Mouse (Mus musculus): ENCODE measurements around the gene Itga9.
"Not testable (repeated sequence)": the region's sequence is repeated elsewhere in the genome, so short reads cannot be mapped to it uniquely, and the experiment has no call there.

Itga9 gene

GRCm38 (mm10) chr9:118606148-118606816, at the start of gene Itga9:
Gene Itga9 (plus strand): TSS chr9:118606690.
- peak; percentile 85 for DNase-seq (ENCODE audit: low spot score)

- peak; percentile 4 for DNase-seq (ENCODE audit: low spot score)
Measured at GRCm38 (mm10) chr9:118556951-118557780, 49.3 kb upstream of the Itga9 start.

- DNase-seq (ENCODE audit: low spot score): no peak
Measured at GRCm38 (mm10) chr9:118563356-118563755, 43.1 kb upstream of the Itga9 start.

- no peak for DNase-seq (ENCODE audit: low spot score)
Measured at GRCm38 (mm10) chr9:118563866-118564265, 42.6 kb upstream of the Itga9 start.

GRCm38 (mm10) chr9:118564696-118565095, 41.8 kb upstream of the Itga9 start:
- DNase-seq (ENCODE audit: low spot score): no peak

GRCm38 (mm10) chr9:118569328-118569727, 37.2 kb upstream of the Itga9 start:
- no peak for DNase-seq (ENCODE audit: low spot score)

GRCm38 (mm10) chr9:118570865-118571264, 35.6 kb upstream of the Itga9 start:
- no peak for DNase-seq (ENCODE audit: low spot score)

- DNase-seq (ENCODE audit: low spot score): no peak
Measured at GRCm38 (mm10) chr9:118571701-118572100, 34.8 kb upstream of the Itga9 start.

- DNase-seq (ENCODE audit: low spot score): no peak
Measured at GRCm38 (mm10) chr9:118574911-118575310, 31.6 kb upstream of the Itga9 start.

- no peak for DNase-seq (ENCODE audit: low spot score)
Measured at GRCm38 (mm10) chr9:118580371-118580770, 26.1 kb upstream of the Itga9 start.

GRCm38 (mm10) chr9:118582757-118583156, 23.7 kb upstream of the Itga9 start:
- DNase-seq (ENCODE audit: low spot score): no peak

GRCm38 (mm10) chr9:118584838-118585237, 21.7 kb upstream of the Itga9 start:
- DNase-seq (ENCODE audit: low spot score): no peak

- DNase-seq (ENCODE audit: low spot score): no peak
Measured at GRCm38 (mm10) chr9:118585998-118586397, 20.5 kb upstream of the Itga9 start.

GRCm38 (mm10) chr9:118587115-118587514, 19.4 kb upstream of the Itga9 start:
- DNase-seq (ENCODE audit: low spot score): no peak

GRCm38 (mm10) chr9:118589249-118589648, 17.2 kb upstream of the Itga9 start:
- DNase-seq (ENCODE audit: low spot score): peak; percentile 53

- no peak for DNase-seq (ENCODE audit: low spot score)
Measured at GRCm38 (mm10) chr9:118590230-118590629, 16.3 kb upstream of the Itga9 start.

- no peak for DNase-seq (ENCODE audit: low spot score)
Measured at GRCm38 (mm10) chr9:118591633-118592032, 14.9 kb upstream of the Itga9 start.

- DNase-seq (ENCODE audit: low spot score): peak; percentile 73
Measured at GRCm38 (mm10) chr9:118592585-118593249, 13.8 kb upstream of the Itga9 start.

- DNase-seq (ENCODE audit: low spot score): no peak
Measured at GRCm38 (mm10) chr9:118593443-118593842, 13.0 kb upstream of the Itga9 start.

GRCm38 (mm10) chr9:118596767-118597166, 9.7 kb upstream of the Itga9 start:
- no peak for DNase-seq (ENCODE audit: low spot score)

- not testable (repeated sequence) for DNase-seq (ENCODE audit: low spot score)
Measured at GRCm38 (mm10) chr9:118600393-118600792, 6.1 kb upstream of the Itga9 start.

- DNase-seq (ENCODE audit: low spot score): no peak
Measured at GRCm38 (mm10) chr9:118602576-118602975, 3.9 kb upstream of the Itga9 start.

Data from embryo, embryonic 10.5 days (tissue).